Mouse (Mus musculus): ENCODE measurements around the gene Tmem255a. TPM values are rescaled to one million over a fixed set of nuclear protein-coding genes. Genes with fewer than 3 reads are reported as not detected.

Tmem255a gene
- polyA plus RNA-seq (2014; fragmentation: Nextera tagmentation; extraction: Ambion mirVana): 25.0 and 26.2 TPM in 2 replicates

GRCm38 (mm10) chrX:38251851-38252571 lies at the start of gene Tmem255a:
Tmem255a (minus strand) TSS chrX:38252439.
- Histone ChIP-seq H3K36me3 (ENCODE audit: control insufficient read depth, insufficient read depth, low read length) (no peaks in the 10 kb centered on the region), H3K9ac (replicated peaks; ENCODE audit: low read length) (peak within 1 kb of the TSS; percentile 42), H3K4me3 (replicated peaks; ENCODE audit: low read depth, low read length) (peak within 1 kb of the TSS; percentile 40), H3K9me3 (ENCODE audit: control insufficient read depth, low read length) (no peaks in the 10 kb centered on the region), H3K27me3 (ENCODE audit: control insufficient read depth, insufficient read depth, low read length) (no peaks in the 10 kb centered on the region), H3K4me1 (ENCODE audit: control insufficient read depth, insufficient read depth, low read length) (no peaks in the 10 kb centered on the region), H3K4me2 (ENCODE audit: low read length) (peak within 1 kb of the TSS; percentile 69), H3K27ac (replicated peaks; ENCODE audit: low read depth, low read length) (no peak within 1 kb of the TSS)
- DNase-seq: peak; percentile 62
- 27% methylated on average over 23 of the region's 27 CpGs for WGBS
- ATAC-seq (ENCODE audit: low FRiP score, low TSS enrichment): peak; percentile 77

GRCm38 (mm10) chrX:38259610-38260009 lies 7.4 kb upstream of the Tmem255a start:
- Histone ChIP-seq H3K4me3 (replicated peaks; ENCODE audit: low read depth, low read length) (no peak overlapping the region), H3K4me2 (ENCODE audit: low read length) (no peak overlapping the region), H3K4me1 (ENCODE audit: control insufficient read depth, insufficient read depth, low read length) (no peaks in the 10 kb centered on the region), H3K27ac (replicated peaks; ENCODE audit: low read depth, low read length) (no peak overlapping the region), H3K27me3 (ENCODE audit: control insufficient read depth, insufficient read depth, low read length) (no peaks in the 10 kb centered on the region), H3K9ac (replicated peaks; ENCODE audit: low read length) (no peak overlapping the region), H3K36me3 (ENCODE audit: control insufficient read depth, insufficient read depth, low read length) (no peaks in the 10 kb centered on the region), H3K9me3 (ENCODE audit: control insufficient read depth, low read length) (no peaks in the 10 kb centered on the region)
- 23% methylated on average over 2 of the region's 2 CpGs for WGBS
- DNase-seq (no peak), ATAC-seq (ENCODE audit: low FRiP score, low TSS enrichment) (no peak)

- DNase-seq (peak; percentile 38), ATAC-seq (ENCODE audit: low FRiP score, low TSS enrichment) (no peak)
- Histone ChIP-seq H3K27me3 (ENCODE audit: control insufficient read depth, insufficient read depth, low read length) (no peaks in the 10 kb centered on the region), H3K9me3 (ENCODE audit: control insufficient read depth, low read length) (no peaks in the 10 kb centered on the region), H3K4me2 (ENCODE audit: low read length) (peak overlapping the region; percentile 69), H3K4me1 (ENCODE audit: control insufficient read depth, insufficient read depth, low read length) (no peaks in the 10 kb centered on the region), H3K36me3 (ENCODE audit: control insufficient read depth, insufficient read depth, low read length) (no peaks in the 10 kb centered on the region), H3K9ac (replicated peaks; ENCODE audit: low read length) (no peak overlapping the region), H3K4me3 (replicated peaks; ENCODE audit: low read depth, low read length) (peak overlapping the region; percentile 40), H3K27ac (replicated peaks; ENCODE audit: low read depth, low read length) (no peak overlapping the region)
- WGBS: 16% methylated on average over 18 of the region's 18 CpGs
These were observed 1.8 kb downstream of the Tmem255a start for GRCm38 (mm10) chrX:38250352-38250950.

GRCm38 (mm10) chrX:38249640-38250351 lies 2.4 kb downstream of the Tmem255a start:
- DNase-seq (peak; percentile 65), ATAC-seq (ENCODE audit: low FRiP score, low TSS enrichment) (0 out of 2 replicates have a peak, but pooled peaks have one; percentile 14)
- H3K27me3 ChIP-seq (ENCODE audit: control insufficient read depth, insufficient read depth, low read length): no peaks in the 10 kb centered on the region
- no peak overlapping the region for H3K27ac ChIP-seq (replicated peaks; ENCODE audit: low read depth, low read length)
- WGBS: 21% methylated on average over 16 of the region's 16 CpGs
- no peak overlapping the region for H3K9ac ChIP-seq (replicated peaks; ENCODE audit: low read length)
- H3K4me2 ChIP-seq (ENCODE audit: low read length): peak overlapping the region; percentile 69
- H3K36me3 ChIP-seq (ENCODE audit: control insufficient read depth, insufficient read depth, low read length): no peaks in the 10 kb centered on the region
- no peaks in the 10 kb centered on the region for H3K4me1 ChIP-seq (ENCODE audit: control insufficient read depth, insufficient read depth, low read length)
- H3K9me3 ChIP-seq (ENCODE audit: control insufficient read depth, low read length): no peaks in the 10 kb centered on the region
- no peak overlapping the region for H3K4me3 ChIP-seq (replicated peaks; ENCODE audit: low read depth, low read length)

GRCm38 (mm10) chrX:38247601-38248000 lies 4.6 kb downstream of the Tmem255a start:
- H3K4me2 ChIP-seq (ENCODE audit: low read length): no peak overlapping the region
- ATAC-seq (ENCODE audit: low FRiP score, low TSS enrichment): no peak
- 31% methylated on average over 5 of the region's 5 CpGs for WGBS

GRCm38 (mm10) chrX:38247108-38247507 lies 5.1 kb downstream of the Tmem255a start:
- ATAC-seq (ENCODE audit: low FRiP score, low TSS enrichment) (no peak), DNase-seq (no peak)
- no peaks in the 10 kb centered on the region for H3K4me1 ChIP-seq (ENCODE audit: control insufficient read depth, insufficient read depth, low read length)
- H3K27me3 ChIP-seq (ENCODE audit: control insufficient read depth, insufficient read depth, low read length): no peaks in the 10 kb centered on the region
- no peak overlapping the region for H3K27ac ChIP-seq (replicated peaks; ENCODE audit: low read depth, low read length)
- H3K36me3 ChIP-seq (ENCODE audit: control insufficient read depth, insufficient read depth, low read length): no peaks in the 10 kb centered on the region
- H3K4me3 ChIP-seq (replicated peaks; ENCODE audit: low read depth, low read length): no peak overlapping the region
- no peaks in the 10 kb centered on the region for H3K9me3 ChIP-seq (ENCODE audit: control insufficient read depth, low read length)
- H3K4me2 ChIP-seq (ENCODE audit: low read length): no peak overlapping the region
- no peak overlapping the region for H3K9ac ChIP-seq (replicated peaks; ENCODE audit: low read length)
- 37% methylated on average over 6 of the region's 6 CpGs for WGBS

More at GRCm38 (mm10) chrX:38247601-38248000, 4.6 kb downstream of the Tmem255a start:
- Histone ChIP-seq H3K9ac (replicated peaks; ENCODE audit: low read length) (no peak overlapping the region), H3K36me3 (ENCODE audit: control insufficient read depth, insufficient read depth, low read length) (no peaks in the 10 kb centered on the region), H3K27me3 (ENCODE audit: control insufficient read depth, insufficient read depth, low read length) (no peaks in the 10 kb centered on the region), H3K4me1 (ENCODE audit: control insufficient read depth, insufficient read depth, low read length) (no peaks in the 10 kb centered on the region), H3K4me3 (replicated peaks; ENCODE audit: low read depth, low read length) (no peak overlapping the region), H3K9me3 (ENCODE audit: control insufficient read depth, low read length) (no peaks in the 10 kb centered on the region), H3K27ac (replicated peaks; ENCODE audit: low read depth, low read length) (no peak overlapping the region)
- no peak for DNase-seq

- H3K9ac ChIP-seq (replicated peaks; ENCODE audit: low read length): no peak overlapping the region
- H3K27ac ChIP-seq (replicated peaks; ENCODE audit: low read depth, low read length): no peak overlapping the region
- no peaks in the 10 kb centered on the region for H3K27me3 ChIP-seq (ENCODE audit: control insufficient read depth, insufficient read depth, low read length)
- 41% methylated on average over 2 of the region's 2 CpGs for WGBS
- H3K36me3 ChIP-seq (ENCODE audit: control insufficient read depth, insufficient read depth, low read length): no peaks in the 10 kb centered on the region
- H3K4me1 ChIP-seq (ENCODE audit: control insufficient read depth, insufficient read depth, low read length): no peaks in the 10 kb centered on the region
- DNase-seq (peak; percentile 39), ATAC-seq (ENCODE audit: low FRiP score, low TSS enrichment) (no peak)
- H3K4me3 ChIP-seq (replicated peaks; ENCODE audit: low read depth, low read length): no peak overlapping the region
- no peak overlapping the region for H3K4me2 ChIP-seq (ENCODE audit: low read length)
- H3K9me3 ChIP-seq (ENCODE audit: control insufficient read depth, low read length): no peaks in the 10 kb centered on the region
These were observed 14.5 kb downstream of the Tmem255a start for GRCm38 (mm10) chrX:38237731-38238130.

- no peak overlapping the region for H3K4me3 ChIP-seq (replicated peaks; ENCODE audit: low read depth, low read length)
- ATAC-seq (ENCODE audit: low FRiP score, low TSS enrichment): no peak
- no peaks in the 10 kb centered on the region for H3K27me3 ChIP-seq (ENCODE audit: control insufficient read depth, insufficient read depth, low read length)
- H3K4me2 ChIP-seq (ENCODE audit: low read length): no peak overlapping the region
- no peaks in the 10 kb centered on the region for H3K4me1 ChIP-seq (ENCODE audit: control insufficient read depth, insufficient read depth, low read length)
- H3K27ac ChIP-seq (replicated peaks; ENCODE audit: low read depth, low read length): no peak overlapping the region
- no peak overlapping the region for H3K9ac ChIP-seq (replicated peaks; ENCODE audit: low read length)
- 70% methylated on average over 1 of the region's 1 CpGs for WGBS
- peak; percentile 34 for DNase-seq
- no peaks in the 10 kb centered on the region for H3K36me3 ChIP-seq (ENCODE audit: control insufficient read depth, insufficient read depth, low read length)
- H3K9me3 ChIP-seq (ENCODE audit: control insufficient read depth, low read length): no peaks in the 10 kb centered on the region
These were observed 22.4 kb downstream of the Tmem255a start for GRCm38 (mm10) chrX:38229888-38230287.

All from midbrain, embryonic 14.5 days (tissue).